Mouse (Mus musculus) left cerebral cortex, postnatal 10 days (tissue): ENCODE results near the gene 4933402D24Rik. TPM values are rescaled to one million over a fixed set of nuclear protein-coding genes. Genes with fewer than 3 reads are reported as not detected.

Experiments
- total RNA-seq, 2 experiments: library from RNA; stranded (reverse); gene quantifications; 2 replicates each; pipeline ENCODE4 v1.2.3; 2021

4933402D24Rik gene
- total RNA-seq, 2 experiments from 2014 or later, result 0.19 to 0.59 TPM

Other genes starting within 250 kb of the 4933402D24Rik start
- not detected for gene Gm39653, start 153.3 kb downstream of the 4933402D24Rik start, total RNA-seq
- gene Dytn, start 82.3 kb downstream of the 4933402D24Rik start, total RNA-seq, result under 1 TPM; 0.12 to 0.13 TPM
- under 1 TPM; 0.53 to 0.71 TPM for gene Mdh1b, start 38.9 kb downstream of the 4933402D24Rik start, total RNA-seq
- 10 to 100 TPM; 15.6 to 17.8 TPM for gene Fastkd2, start 38.7 kb downstream of the 4933402D24Rik start, total RNA-seq